Mouse (Mus musculus) adrenal gland, adult 8-10 months (tissue): ENCODE results near the gene Ccl2. TPM values are rescaled to one million over a fixed set of nuclear protein-coding genes. Genes with fewer than 3 reads are reported as not detected.

Source experiments
- DNase-seq: peaks from one replicate; pipeline ENCODE4 v3.0.0; 2022
- total RNA-seq, 4 experiments: library from RNA; stranded (reverse); gene quantifications; 2 replicates each; pipeline ENCODE4 v1.2.4; 2022

Ccl2 gene
- 1 to 10 TPM in 3 of 4 experiments, under 1 TPM in 1; 0.74 to 2.6 (median 1.2) TPM for total RNA-seq

- peak; percentile 71 for DNase-seq
Measured at GRCm38 (mm10) chr11:82035356-82035755, at the start of gene Ccl2. Gene Ccl2 (plus strand): TSS chr11:82035571.

GRCm38 (mm10) chr11:81996172-81996841 lies 39.1 kb upstream of the Ccl2 start:
- DNase-seq = peak; percentile 54

- DNase-seq = no peak
Measured at GRCm38 (mm10) chr11:81997085-81997484, 38.3 kb upstream of the Ccl2 start.

DNA sequence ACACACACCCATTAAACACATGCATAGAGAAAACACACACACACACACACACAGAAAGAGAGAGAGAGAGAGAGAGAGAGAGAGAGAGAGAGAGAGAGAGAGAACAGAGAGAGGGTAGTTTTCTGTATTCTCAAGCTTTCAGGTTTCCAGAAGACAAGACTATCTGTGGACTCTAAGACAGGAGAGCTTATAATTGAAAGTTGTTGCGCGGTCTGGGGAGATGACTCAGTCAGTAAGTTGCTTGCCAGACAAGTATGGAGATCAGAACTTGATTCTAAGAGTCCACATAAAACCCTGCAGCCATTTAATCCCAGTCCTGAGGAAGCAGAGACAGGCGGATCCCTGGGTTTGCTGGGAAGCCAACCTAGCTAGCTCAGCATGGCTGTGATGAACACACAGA lies 36.7 kb upstream of the Ccl2 start:
- no peak for DNase-seq

GRCm38 (mm10) chr11:81999469-81999868 lies 35.9 kb upstream of the Ccl2 start:
- DNase-seq = no peak

DNA sequence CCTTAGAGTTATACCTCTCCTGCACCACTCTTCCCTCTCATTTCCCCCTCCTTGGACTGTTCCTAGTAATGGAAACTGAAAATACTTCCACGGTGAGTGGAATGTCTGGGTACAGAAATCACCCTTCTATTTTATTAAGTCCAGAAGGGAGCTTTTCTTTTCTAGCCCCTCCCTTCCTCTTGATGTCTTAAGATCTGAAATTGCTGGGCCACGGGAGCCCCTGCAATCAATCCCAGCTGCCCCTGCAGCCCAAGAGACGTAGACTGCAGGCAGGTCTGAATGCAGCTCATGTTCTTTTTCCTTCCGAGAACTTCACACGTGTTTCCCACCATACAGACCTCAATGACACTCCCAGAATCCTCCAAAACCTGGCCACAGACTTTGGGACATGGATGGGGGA lies 34.8 kb upstream of the Ccl2 start:
- DNase-seq = no peak

DNA sequence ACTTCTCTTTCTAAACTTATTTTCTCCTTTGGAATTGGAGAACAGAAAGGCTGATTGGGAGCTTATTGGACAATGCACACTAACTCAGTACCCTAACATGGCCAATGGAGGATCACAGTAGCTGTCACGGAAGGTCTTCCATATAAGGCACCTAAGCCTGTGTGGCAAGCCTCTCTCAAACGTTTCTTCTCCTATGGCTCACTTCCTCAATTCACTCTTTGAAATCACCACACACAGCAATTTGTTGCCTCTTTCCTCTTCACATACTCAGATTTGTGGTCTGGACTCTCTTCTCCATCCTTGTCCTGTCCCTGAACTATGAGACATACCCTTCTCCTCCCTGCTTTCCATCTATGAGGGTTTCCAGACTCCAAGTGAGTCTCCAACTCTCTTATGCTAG lies 30.6 kb upstream of the Ccl2 start:
- DNase-seq = no peak

DNA sequence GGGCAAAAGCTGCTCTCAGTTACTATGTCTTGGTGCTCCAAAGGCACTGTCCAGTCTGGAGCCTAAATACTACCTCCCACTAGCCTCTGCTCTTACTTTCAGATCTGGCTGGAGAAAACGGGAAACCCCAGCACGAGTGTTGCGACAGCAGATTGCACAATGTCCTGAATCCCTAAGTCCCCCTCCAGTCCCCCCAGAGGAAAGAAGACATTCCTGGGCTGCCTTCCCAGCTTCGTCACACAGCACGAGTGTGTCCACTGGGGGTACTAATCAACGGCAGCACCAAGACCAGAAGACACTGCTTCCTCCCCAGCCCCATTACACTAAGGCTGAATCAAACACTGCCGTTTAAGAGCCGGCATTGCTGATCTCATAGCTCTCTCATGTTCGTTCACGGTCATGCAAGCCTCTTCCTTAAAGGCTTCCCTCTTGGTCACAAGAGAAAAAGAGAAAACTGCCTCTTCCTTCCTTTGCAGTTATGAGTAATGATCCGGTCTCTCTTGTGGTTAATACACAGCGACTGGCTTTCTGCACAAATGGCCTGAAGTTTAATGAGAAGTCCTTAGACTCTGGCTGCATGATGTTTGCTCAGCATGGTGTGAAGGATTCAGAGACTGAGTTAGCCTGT lies 28.5 kb upstream of the Ccl2 start:
- DNase-seq = peak; percentile 47

DNA sequence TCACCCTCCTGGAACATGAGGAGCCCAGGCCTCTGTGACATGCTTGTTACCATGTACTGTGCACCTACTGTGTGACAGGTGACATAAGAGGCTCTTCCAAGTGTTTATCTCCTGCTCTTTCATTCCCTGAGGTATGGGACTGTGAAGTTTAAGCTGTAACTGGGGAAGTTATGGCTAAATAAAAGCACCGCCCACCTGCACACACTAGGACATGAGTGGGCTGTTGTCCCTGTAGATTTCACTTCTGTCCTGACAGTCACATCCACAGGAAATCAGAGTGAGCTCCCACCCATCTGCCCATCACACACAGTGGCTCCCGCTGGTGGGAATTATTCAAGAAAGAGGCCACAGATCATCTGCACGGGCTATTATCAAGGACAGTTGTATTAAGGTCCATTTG lies 25.3 kb upstream of the Ccl2 start:
- no peak for DNase-seq

GRCm38 (mm10) chr11:82011411-82012193 lies 23.8 kb upstream of the Ccl2 start:
- DNase-seq = no peak

GRCm38 (mm10) chr11:82013756-82014155 lies 21.6 kb upstream of the Ccl2 start:
- no peak for DNase-seq

GRCm38 (mm10) chr11:82015066-82015465 lies 20.3 kb upstream of the Ccl2 start:
- no peak for DNase-seq

- no peak for DNase-seq
Measured at GRCm38 (mm10) chr11:82016181-82016780, 19.1 kb upstream of the Ccl2 start.

GRCm38 (mm10) chr11:82019389-82019788 lies 16.0 kb upstream of the Ccl2 start:
- DNase-seq = no peak

DNA sequence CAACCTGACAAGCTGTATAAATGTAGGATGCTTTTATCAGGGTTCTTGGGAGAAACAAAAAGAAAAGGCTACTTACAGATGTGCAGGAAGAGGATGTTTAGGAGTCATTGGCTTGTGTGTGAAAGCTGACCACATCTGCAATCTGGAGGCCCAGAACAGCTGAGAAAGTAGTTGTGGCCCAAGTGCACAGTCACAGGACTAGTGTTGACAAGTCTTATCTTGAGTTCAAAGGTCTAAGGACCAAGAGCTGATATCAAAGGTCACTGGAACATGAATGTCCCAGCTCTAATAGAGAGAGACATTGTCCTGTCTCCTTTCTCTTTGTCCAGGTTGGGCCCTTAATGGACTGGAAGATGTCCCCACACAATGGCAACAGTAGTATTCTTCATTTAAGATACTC lies 15.6 kb upstream of the Ccl2 start:
- DNase-seq = no peak

DNA sequence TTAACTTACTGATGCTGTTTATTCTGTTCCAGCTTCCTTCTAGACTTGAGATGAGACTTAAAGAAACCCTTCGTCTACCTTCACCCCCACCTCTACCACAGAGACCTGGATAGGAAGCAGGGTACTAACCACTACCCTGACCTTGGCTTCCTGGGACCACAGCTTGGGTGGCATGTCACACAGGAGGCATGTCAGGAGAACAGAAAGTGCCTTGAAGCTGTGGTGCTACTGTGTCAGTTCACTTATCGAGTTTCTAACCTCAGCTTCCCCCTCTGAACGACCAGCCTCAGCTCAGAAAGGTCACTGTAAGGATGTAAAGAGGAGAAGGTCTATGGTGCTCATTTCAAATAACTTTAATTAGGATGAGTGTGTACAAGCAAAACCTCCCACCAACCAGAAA lies 14.0 kb upstream of the Ccl2 start:
- no peak for DNase-seq

DNA sequence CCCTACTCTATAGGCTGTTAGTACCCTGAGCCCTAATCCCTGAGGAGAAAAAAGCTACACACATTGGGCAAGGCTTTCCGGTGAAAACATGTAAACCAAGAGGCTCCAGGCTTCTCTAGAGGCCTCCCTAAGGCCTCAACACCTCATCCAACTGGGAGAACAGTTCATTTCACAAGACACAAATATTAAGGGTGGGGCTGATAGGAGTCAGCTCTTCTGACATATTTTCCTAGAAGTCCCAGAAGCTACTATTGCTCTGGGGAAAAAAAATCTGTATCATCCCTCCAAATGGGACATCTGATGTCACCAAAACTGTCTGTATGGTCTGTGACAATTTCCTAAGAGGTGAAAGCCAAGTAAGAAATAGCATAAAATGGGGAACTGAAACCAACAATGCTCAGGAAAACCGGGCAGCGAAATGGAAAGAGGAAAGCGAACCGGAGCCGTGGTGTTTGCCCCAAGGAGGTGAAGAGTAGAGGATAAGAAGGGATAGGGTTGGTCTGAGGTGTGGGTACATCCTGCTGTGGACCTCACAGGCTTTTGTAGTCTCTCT lies 12.8 kb upstream of the Ccl2 start:
- no peak for DNase-seq

GRCm38 (mm10) chr11:82023769-82024168 lies 11.6 kb upstream of the Ccl2 start:
- DNase-seq = peak; percentile 61

GRCm38 (mm10) chr11:82030171-82030570 lies 5.2 kb upstream of the Ccl2 start:
- peak; percentile 54 for DNase-seq

- no peak for DNase-seq
Measured at GRCm38 (mm10) chr11:82032136-82032535, 3.2 kb upstream of the Ccl2 start.

DNA sequence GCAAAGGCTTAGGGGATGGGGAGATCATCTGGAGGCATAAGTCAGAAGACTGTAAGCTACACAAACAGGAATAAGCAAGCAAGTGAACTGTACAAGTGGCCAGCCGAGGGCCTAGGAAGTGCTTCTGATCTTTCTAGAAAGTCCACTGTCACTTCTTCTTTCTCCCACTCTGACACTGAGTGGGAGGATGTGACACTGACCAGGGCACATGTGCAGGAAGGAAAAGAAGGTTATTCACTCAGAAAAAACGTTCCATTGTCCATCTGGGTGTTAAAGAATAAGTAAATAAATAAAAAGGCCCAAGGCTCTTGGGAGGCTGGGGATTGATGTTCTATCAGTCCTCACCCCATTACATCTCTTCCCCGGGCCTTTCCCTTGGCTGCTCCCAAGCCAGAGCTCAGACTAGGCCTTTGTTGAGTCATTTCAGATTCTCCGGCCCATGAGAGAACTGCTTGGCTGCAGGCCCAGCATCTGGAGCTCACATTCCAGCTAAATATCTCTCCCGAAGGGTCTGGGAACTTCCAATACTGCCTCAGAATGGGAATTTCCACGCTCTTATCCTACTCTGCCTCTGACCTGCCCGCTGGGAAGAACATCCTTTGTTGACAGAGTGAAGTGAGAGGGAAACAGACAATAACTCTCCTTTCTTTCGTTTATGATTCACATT lies 2.6 kb upstream of the Ccl2 start:
- DNase-seq = peak; percentile 59

DNA sequence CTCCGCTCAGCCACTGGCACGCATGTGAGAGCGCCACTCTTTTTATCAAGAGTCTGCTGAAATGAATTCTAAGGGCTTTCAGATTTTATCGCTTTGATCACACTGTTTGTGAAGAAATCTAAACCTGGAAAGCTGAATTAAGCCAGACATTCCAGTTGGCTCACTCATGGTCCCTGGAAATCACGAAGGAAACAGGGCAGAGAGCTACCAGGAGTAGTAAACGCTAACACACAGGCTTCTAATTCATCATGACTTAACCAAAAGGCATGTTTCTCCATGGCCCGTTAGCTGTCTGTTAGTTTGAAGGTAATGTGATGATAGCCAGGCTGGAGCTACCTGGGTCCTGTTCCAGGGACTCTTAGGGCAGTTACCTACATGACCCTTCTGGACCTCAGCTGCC lies 925 bp upstream of the Ccl2 start:
- no peak for DNase-seq
